Mouse (Mus musculus): Measurements from ENCODE around the gene Bbc3. TPM values are rescaled to one million over a fixed set of nuclear protein-coding genes. Genes with fewer than 3 reads are reported as not detected.

Bbc3 gene
- total and polyA plus RNA-seq, 3 experiments = 3.3 to 62.4 (median 9.1) TPM

Other genes with a start within 250 kb of the Bbc3 start
- gene Zfp541, start 246.6 kb upstream of the Bbc3 start, total RNA-seq (2021) = under 1 TPM; 0.06 to 0.07 TPM
- gene Zfp541, start 246.6 kb upstream of the Bbc3 start, polyA plus RNA-seq (2012; rRNA removed) = 0.04 and 0.09 TPM in 2 replicates
- 100 to 1,000 TPM; 149 to 167 TPM for gene Napa, start 209.9 kb upstream of the Bbc3 start, total RNA-seq (2021)
- gene Napa, start 209.9 kb upstream of the Bbc3 start, polyA plus RNA-seq (2012; rRNA removed) = 316 and 381 TPM in 2 replicates
- gene Kptn, start 188.5 kb upstream of the Bbc3 start, total RNA-seq (2021) = 10 to 100 TPM; 16.8 to 20.0 TPM
- gene Kptn, start 188.5 kb upstream of the Bbc3 start, polyA plus RNA-seq (2012; rRNA removed) = 27.0 and 31.0 TPM in 2 replicates
- 1 to 10 TPM; 2.0 to 2.6 TPM for gene Slc8a2, start 178.6 kb upstream of the Bbc3 start, total RNA-seq (2021)
- gene Slc8a2, start 178.6 kb upstream of the Bbc3 start, polyA plus RNA-seq (2012; rRNA removed) = 2.7 and 3.1 TPM in 2 replicates
- gene Meis3, start 133.3 kb upstream of the Bbc3 start, total RNA-seq (2021) = 10 to 100 TPM; 11.5 to 13.8 TPM
- gene Meis3, start 133.3 kb upstream of the Bbc3 start, polyA plus RNA-seq (2012; rRNA removed) = 59.3 and 60.9 TPM in 2 replicates
- 10 to 100 TPM; 10.3 to 12.6 TPM for gene Dhx34, start 86.4 kb upstream of the Bbc3 start, total RNA-seq (2021)
- gene Dhx34, start 86.4 kb upstream of the Bbc3 start, polyA plus RNA-seq (2012; rRNA removed) = 37.1 and 44.3 TPM in 2 replicates
- gene C5ar2, start 64.2 kb upstream of the Bbc3 start, total RNA-seq (2021) = under 1 TPM; 0.52 to 0.59 TPM
- 0.43 and 0.71 TPM in 2 replicates for gene C5ar2, start 64.2 kb upstream of the Bbc3 start, polyA plus RNA-seq (2012; rRNA removed)
- gene C5ar1, start 48.9 kb upstream of the Bbc3 start, total RNA-seq (2021) = 10 to 100 TPM in 1 of 2 experiments, 1 to 10 TPM in 1; 5.7 to 10.4 TPM
- gene C5ar1, start 48.9 kb upstream of the Bbc3 start, polyA plus RNA-seq (2012; rRNA removed) = 7.1 and 9.0 TPM in 2 replicates
- 10 to 100 TPM; 13.3 to 22.9 TPM for gene Inafm1, start 34.8 kb upstream of the Bbc3 start, total RNA-seq (2021)
- 160 and 217 TPM in 2 replicates for gene Inafm1, start 34.8 kb upstream of the Bbc3 start, polyA plus RNA-seq (2012; rRNA removed)
- 10 to 100 TPM; 53.9 to 61.2 TPM for gene Ccdc9, start 21.6 kb upstream of the Bbc3 start, total RNA-seq (2021)
- 17.4 and 19.8 TPM in 2 replicates for gene Ccdc9, start 21.6 kb upstream of the Bbc3 start, polyA plus RNA-seq (2012; rRNA removed)
- 10 to 100 TPM; 61.0 to 72.0 TPM for gene Sae1, start 79.4 kb downstream of the Bbc3 start, total RNA-seq (2021)
- 7.9 and 8.9 TPM in 2 replicates for gene Sae1, start 79.4 kb downstream of the Bbc3 start, polyA plus RNA-seq (2012; rRNA removed)
- gene Zc3h4, start 92.5 kb downstream of the Bbc3 start, total RNA-seq (2021) = 10 to 100 TPM; 33.0 to 47.7 TPM
- 40.7 and 48.8 TPM in 2 replicates for gene Zc3h4, start 92.5 kb downstream of the Bbc3 start, polyA plus RNA-seq (2012; rRNA removed)
- gene Tmem160, start 144.4 kb downstream of the Bbc3 start, total RNA-seq (2021) = 10 to 100 TPM; 31.1 to 76.6 TPM
- 409 and 528 TPM in 2 replicates for gene Tmem160, start 144.4 kb downstream of the Bbc3 start, polyA plus RNA-seq (2012; rRNA removed)
- not detected for gene Npas1, start 169.3 kb downstream of the Bbc3 start, total RNA-seq (2021)
- gene Npas1, start 169.3 kb downstream of the Bbc3 start, polyA plus RNA-seq (2012; rRNA removed) = not detected in 2 replicates